Mouse (Mus musculus) heart, embryonic 13.5 days (tissue): ENCODE measurements at regions not wholly inside any gene's neighbourhood (a gene's known extent, or its start where the extent isn't known, plus 50 kb on each side); places are given as distances from the start of the nearest gene placed in this dataset.

Experiments
- ATAC-seq: fragments of 200-750 bp; cut with Nextera tagmentation; 2 replicates; pipeline ENCODE4 v1.8.0; 2017; ENCODE audit warnings: moderate TSS enrichment; ENCODE audit not compliant: insufficient number of reproducible peaks, low FRiP score, low TSS enrichment; ENCODE audit errors: extremely low read depth
- H3K27ac ChIP-seq: fragments of 300-500 bp; sonication (generic); replicated peaks from 2 replicates; pipeline ENCODE4 v1.5.1; 2015; ENCODE audit warnings: moderate library complexity, mild to moderate bottlenecking, inconsistent platforms
- H3K27me3 ChIP-seq: fragments of 300-500 bp; sonication (generic); replicated peaks from 2 replicates; pipeline ENCODE4 v1.6.1; 2015; ENCODE audit warnings: mild to moderate bottlenecking, inconsistent platforms
- H3K36me3 ChIP-seq: fragments of 300-500 bp; sonication (generic); 2 replicates; pipeline ENCODE4 v1.6.1; 2015; ENCODE audit warnings: mild to moderate bottlenecking, inconsistent platforms
- H3K4me1 ChIP-seq: fragments of 300-500 bp; sonication (generic); 2 replicates; pipeline ENCODE4 v1.6.1; 2015; ENCODE audit warnings: inconsistent platforms
- H3K4me2 ChIP-seq: fragments of 300-500 bp; sonication (generic); 2 replicates; pipeline ENCODE4 v1.6.1; 2015; ENCODE audit warnings: inconsistent platforms, mild to moderate bottlenecking, moderate library complexity
- H3K4me3 ChIP-seq: fragments of 300-500 bp; sonication (generic); 2 replicates; pipeline ENCODE4 v1.5.1; 2015; ENCODE audit warnings: moderate library complexity, mild to moderate bottlenecking, inconsistent platforms
- H3K9ac ChIP-seq: fragments of 300-500 bp; sonication (generic); 2 replicates; pipeline ENCODE4 v1.6.1; 2015; ENCODE audit warnings: inconsistent platforms, mild to moderate bottlenecking, moderate library complexity
- H3K9me3 ChIP-seq: fragments of 300-500 bp; sonication (generic); 2 replicates; pipeline ENCODE4 v1.6.1; 2016; ENCODE audit warnings: inconsistent platforms
- WGBS: fragments of 180-500 bp; shearing (Covaris S2); methylation state at CpG from one replicate; pipeline ENCODE4 v1.1.7; 2015; ENCODE audit warnings: mixed read lengths; 5-methylcytosine and 5-hydroxymethylcytosine counted together

GRCm38 (mm10) chr8:128166097-128166496 lies 192.3 kb upstream of the Nrp1 start:
- 48% methylated on average over 4 of the region's 4 CpGs for WGBS
- Histone ChIP-seq H3K27ac (no peak overlapping the region; the same call in 1 of the 2 replicates), H3K36me3 (no peaks in the 10 kb centered on the region)

GRCm38 (mm10) chr8:128168819-128169218 lies 189.6 kb upstream of the Nrp1 start:
- Histone ChIP-seq H3K4me2 (no peak overlapping the region), H3K9me3 (no peaks in the 10 kb centered on the region), H3K27ac (no peak overlapping the region), H3K4me3 (no peak overlapping the region), H3K36me3 (no peaks in the 10 kb centered on the region), H3K9ac (no peak overlapping the region), H3K27me3 (no peaks in the 10 kb centered on the region), H3K4me1 (peaks cover 20% of the 10 kb centered on the region)
- no peak for ATAC-seq
- whole genome bisulfite sequencing = 68% methylated on average over 3 of the region's 3 CpGs

More at GRCm38 (mm10) chr8:128166097-128166496, 192.3 kb upstream of the Nrp1 start:
- Histone ChIP-seq H3K9ac (no peak overlapping the region), H3K4me1 (peaks cover 14% of the 10 kb centered on the region), H3K27me3 (no peaks in the 10 kb centered on the region), H3K4me3 (no peak overlapping the region), H3K9me3 (no peaks in the 10 kb centered on the region), H3K4me2 (0 out of 2 replicates have a peak overlapping the region, but pooled peaks have one; percentile 1)
- no peak for ATAC-seq

- H3K9me3 ChIP-seq = no peaks in the 10 kb centered on the region
- H3K27ac ChIP-seq = no peak overlapping the region
- no peak overlapping the region for H3K4me2 ChIP-seq
- H3K36me3 ChIP-seq = no peaks in the 10 kb centered on the region
- WGBS = 10% methylated on average over 1 of the region's 1 CpGs
- no peak overlapping the region for H3K9ac ChIP-seq
- peaks cover 17% of the 10 kb centered on the region for H3K4me1 ChIP-seq
- no peak overlapping the region for H3K4me3 ChIP-seq
- ATAC-seq = no peak
- no peaks in the 10 kb centered on the region for H3K27me3 ChIP-seq
These were observed 187.3 kb upstream of the Nrp1 start for GRCm38 (mm10) chr8:128171116-128171515.

GRCm38 (mm10) chr8:128180214-128180613 lies 178.2 kb upstream of the Nrp1 start:
- no peak overlapping the region for H3K27ac ChIP-seq
- WGBS = 74% methylated on average over 5 of the region's 5 CpGs
- no peaks in the 10 kb centered on the region for H3K9me3 ChIP-seq
- H3K4me1 ChIP-seq = no peaks in the 10 kb centered on the region
- H3K4me2 ChIP-seq = no peak overlapping the region
- no peak overlapping the region for H3K9ac ChIP-seq
- H3K4me3 ChIP-seq = no peak overlapping the region
- no peak for ATAC-seq
- H3K36me3 ChIP-seq = no peaks in the 10 kb centered on the region
- no peaks in the 10 kb centered on the region for H3K27me3 ChIP-seq

- Histone ChIP-seq H3K4me3 (no peak overlapping the region), H3K36me3 (no peaks in the 10 kb centered on the region), H3K4me2 (no peak overlapping the region), H3K27ac (no peak overlapping the region), H3K9ac (no peak overlapping the region), H3K9me3 (no peaks in the 10 kb centered on the region), H3K27me3 (no peaks in the 10 kb centered on the region), H3K4me1 (peaks cover 2% of the 10 kb centered on the region; the same call in 1 of the 2 replicates)
- no peak for ATAC-seq
- whole genome bisulfite sequencing = 72% methylated on average over 4 of the region's 4 CpGs
These were observed 175.3 kb upstream of the Nrp1 start for GRCm38 (mm10) chr8:128183081-128183480.

DNA sequence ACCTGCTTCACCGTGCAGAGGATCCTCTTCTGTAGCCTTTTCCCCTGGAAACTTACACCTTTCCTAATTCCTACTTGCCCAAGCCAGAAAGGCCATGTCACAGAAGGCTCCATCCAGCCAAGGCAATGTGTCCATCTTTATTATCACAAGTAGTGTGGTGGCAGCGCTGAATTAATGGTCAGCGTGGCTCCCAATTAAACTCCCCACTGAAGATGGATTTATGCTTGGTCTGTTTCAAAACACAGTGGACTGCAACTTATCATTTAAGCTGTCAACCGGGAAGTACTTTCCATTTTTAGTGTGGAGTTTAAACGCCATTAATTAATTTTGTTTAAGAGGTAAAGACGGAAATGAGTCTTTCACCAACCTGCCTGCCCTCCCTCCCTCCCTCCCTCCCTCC lies 170.1 kb upstream of the Nrp1 start:
- Histone ChIP-seq H3K4me2 (no peak overlapping the region), H3K27me3 (no peaks in the 10 kb centered on the region), H3K27ac (no peak overlapping the region), H3K36me3 (no peaks in the 10 kb centered on the region), H3K4me3 (no peak overlapping the region), H3K4me1 (peaks cover 4% of the 10 kb centered on the region; the same call in 1 of the 2 replicates), H3K9ac (no peak overlapping the region), H3K9me3 (no peaks in the 10 kb centered on the region)
- WGBS = 58% methylated on average over 6 of the region's 6 CpGs
- no peak for ATAC-seq

GRCm38 (mm10) chr8:128193293-128193887 lies 165.0 kb upstream of the Nrp1 start:
- H3K9ac ChIP-seq = no peak overlapping the region
- WGBS = 68% methylated on average over 3 of the region's 3 CpGs
- H3K4me2 ChIP-seq = no peak overlapping the region
- no peak overlapping the region for H3K27ac ChIP-seq
- no peak overlapping the region for H3K4me3 ChIP-seq
- H3K36me3 ChIP-seq = no peaks in the 10 kb centered on the region
- H3K27me3 ChIP-seq = no peaks in the 10 kb centered on the region
- no peaks in the 10 kb centered on the region for H3K4me1 ChIP-seq
- ATAC-seq = no peak
- H3K9me3 ChIP-seq = no peaks in the 10 kb centered on the region

- Histone ChIP-seq H3K9me3 (no peaks in the 10 kb centered on the region), H3K4me1 (no peaks in the 10 kb centered on the region), H3K27me3 (no peaks in the 10 kb centered on the region), H3K4me2 (no peak overlapping the region), H3K36me3 (no peaks in the 10 kb centered on the region), H3K9ac (no peak overlapping the region), H3K4me3 (no peak overlapping the region), H3K27ac (no peak overlapping the region)
- no peak for ATAC-seq
- 70% methylated on average over 1 of the region's 1 CpGs for WGBS
These were observed 157.6 kb upstream of the Nrp1 start for GRCm38 (mm10) chr8:128200815-128201214.

- 61% methylated on average over 4 of the region's 4 CpGs for WGBS
These were observed 156.8 kb upstream of the Nrp1 start for GRCm38 (mm10) chr8:128201635-128202034.

GRCm38 (mm10) chr8:128202158-128202886 lies 156.1 kb upstream of the Nrp1 start:
- H3K27ac ChIP-seq = no peak overlapping the region
- no peaks in the 10 kb centered on the region for H3K27me3 ChIP-seq
- no peak overlapping the region for H3K9ac ChIP-seq
- ATAC-seq = no peak
- H3K4me1 ChIP-seq = no peaks in the 10 kb centered on the region
- 76% methylated on average over 4 of the region's 4 CpGs for WGBS
- H3K36me3 ChIP-seq = no peaks in the 10 kb centered on the region
- no peak overlapping the region for H3K4me3 ChIP-seq
- H3K9me3 ChIP-seq = no peaks in the 10 kb centered on the region
- H3K4me2 ChIP-seq = no peak overlapping the region

More at GRCm38 (mm10) chr8:128201635-128202034, 156.8 kb upstream of the Nrp1 start:
- no peak overlapping the region for H3K4me3 ChIP-seq
- H3K27me3 ChIP-seq = no peaks in the 10 kb centered on the region
- H3K4me1 ChIP-seq = no peaks in the 10 kb centered on the region
- no peak overlapping the region for H3K4me2 ChIP-seq
- no peak for ATAC-seq
- H3K9ac ChIP-seq = no peak overlapping the region
- no peaks in the 10 kb centered on the region for H3K36me3 ChIP-seq
- no peak overlapping the region for H3K27ac ChIP-seq
- no peaks in the 10 kb centered on the region for H3K9me3 ChIP-seq

GRCm38 (mm10) chr8:128204803-128205202 lies 153.6 kb upstream of the Nrp1 start:
- WGBS = 58% methylated on average over 3 of the region's 3 CpGs

DNA sequence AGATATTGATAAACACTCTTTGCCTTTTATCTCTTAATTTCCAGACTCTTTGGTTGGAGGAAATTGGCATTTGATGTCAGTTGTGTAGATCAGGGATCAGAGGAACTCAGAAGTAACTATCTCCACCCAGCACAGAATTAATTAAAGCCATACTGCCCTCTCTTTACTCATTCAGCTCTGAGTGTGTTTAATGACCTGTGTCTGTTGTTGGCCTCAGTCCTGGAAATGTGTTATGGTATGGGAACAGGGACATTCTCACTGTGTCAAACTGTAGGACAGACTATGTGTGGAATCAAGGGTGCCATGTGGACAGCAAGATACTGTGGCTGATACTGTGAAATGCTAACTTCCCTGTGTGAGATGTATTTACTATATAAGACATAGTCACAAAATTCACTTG lies 151.3 kb upstream of the Nrp1 start:
- Histone ChIP-seq H3K27me3 (no peaks in the 10 kb centered on the region), H3K4me1 (peaks cover 21% of the 10 kb centered on the region), H3K4me3 (no peak overlapping the region), H3K36me3 (no peaks in the 10 kb centered on the region), H3K9me3 (no peaks in the 10 kb centered on the region), H3K4me2 (no peak overlapping the region), H3K9ac (no peak overlapping the region), H3K27ac (no peak overlapping the region)
- ATAC-seq = no peak

More at GRCm38 (mm10) chr8:128204803-128205202, 153.6 kb upstream of the Nrp1 start:
- H3K27ac ChIP-seq = no peak overlapping the region
- H3K4me3 ChIP-seq = no peak overlapping the region
- no peak overlapping the region for H3K4me2 ChIP-seq
- no peaks in the 10 kb centered on the region for H3K27me3 ChIP-seq
- H3K9me3 ChIP-seq = no peaks in the 10 kb centered on the region
- H3K36me3 ChIP-seq = no peaks in the 10 kb centered on the region
- H3K9ac ChIP-seq = no peak overlapping the region
- no peak for ATAC-seq
- H3K4me1 ChIP-seq = no peaks in the 10 kb centered on the region
